Mouse (Mus musculus): ENCODE results near the gene Otulin. TPM values are rescaled to one million over a fixed set of nuclear protein-coding genes. Genes with fewer than 3 reads are reported as not detected.

The Otulin gene
- polyA plus RNA-seq, 2 experiments, result 14.6 to 24.1 TPM

DNA sequence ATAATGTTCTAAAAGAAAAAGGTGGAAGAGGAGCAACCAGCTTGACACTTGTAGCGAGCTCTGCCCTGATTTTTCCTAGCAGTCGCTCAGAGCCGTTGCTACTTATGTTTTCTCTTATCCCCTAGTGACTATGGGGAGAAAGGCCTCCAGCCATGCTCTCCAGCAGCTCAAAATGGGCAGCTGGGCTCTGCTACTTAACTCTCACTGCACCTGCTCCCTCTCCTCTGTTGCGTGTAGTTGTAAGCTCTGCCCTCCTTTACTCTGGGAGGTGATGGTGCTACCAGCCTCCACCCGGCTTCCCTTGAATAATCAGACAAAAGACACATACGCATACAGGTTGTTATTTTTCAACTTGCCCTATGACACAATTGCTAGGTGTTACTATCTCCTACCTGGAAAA is 62.1 kb downstream of the Otulin start:
- WGBS (ENCODE audit: insufficient replicate concordance), result 84% methylated on average over 6 of the region's 6 CpGs
- no peaks in the 10 kb centered on the region for H3K4me1 ChIP-seq (replicated peaks; ENCODE audit: control insufficient read depth in 2 of 2, insufficient read depth in 2 of 2, low read length in 1 of 2)
- H3K27me3 ChIP-seq (ENCODE audit: control insufficient read depth, insufficient read depth, low read length), result no peaks in the 10 kb centered on the region
- TF ChIP-seq CTCF (IDR thresholded peaks at IDR 0.05; ENCODE audit: low read depth), result no peak
- no peak for TF ChIP-seq EP300 (IDR thresholded peaks at IDR 0.05; ENCODE audit: low read depth)
- H3K9ac ChIP-seq (replicated peaks), result no peak overlapping the region
- no peak for DNase-seq (ENCODE audit: low read depth in 3 of 3, low spot score in 3 of 3)
- no peak for ATAC-seq (ENCODE audit: insufficient read depth)
- H3K36me3 ChIP-seq (replicated peaks; ENCODE audit: control insufficient read depth, insufficient read depth, low read depth), result peaks cover 7% of the 10 kb centered on the region
- no peaks in the 10 kb centered on the region for H3K9me3 ChIP-seq (ENCODE audit: control insufficient read depth, low read length)
- no peak overlapping the region for H3K27ac ChIP-seq
- H3K4me3 ChIP-seq (ENCODE audit: insufficient read depth in 1 of 2, low read depth in 2 of 2, low read length in 2 of 2), result no peak overlapping the region
- H3K4me2 ChIP-seq (ENCODE audit: low read depth), result no peak overlapping the region

DNA sequence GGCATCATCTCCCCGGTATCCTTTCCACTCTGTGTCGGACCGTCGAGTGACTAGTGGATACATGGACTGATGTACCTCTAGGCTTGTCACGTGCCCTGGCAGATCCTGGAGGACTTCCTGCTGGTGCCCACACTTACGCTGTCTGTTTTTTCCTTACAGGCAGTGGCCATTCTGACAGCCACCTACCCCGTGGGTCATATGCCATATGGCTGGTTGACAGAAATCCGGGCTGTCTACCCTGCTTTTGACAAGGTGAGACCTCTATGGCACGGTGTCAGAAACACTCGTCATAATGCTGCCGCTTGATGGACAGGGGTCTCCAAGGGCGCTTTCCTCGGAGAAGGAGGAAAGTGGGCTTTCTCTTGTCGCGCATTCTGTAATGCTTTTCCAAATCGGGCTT is 63.1 kb downstream of the Otulin start:
- Histone ChIP-seq H3K4me2 (ENCODE audit: low read depth) (no peak overlapping the region), H3K9me3 (ENCODE audit: control insufficient read depth, low read length) (no peaks in the 10 kb centered on the region), H3K27me3 (ENCODE audit: control insufficient read depth, insufficient read depth, low read length) (no peaks in the 10 kb centered on the region), H3K9ac (replicated peaks) (no peak overlapping the region), H3K4me1 (replicated peaks; ENCODE audit: control insufficient read depth in 2 of 2, insufficient read depth in 2 of 2, low read length in 1 of 2) (no peaks in the 10 kb centered on the region), H3K4me3 (ENCODE audit: insufficient read depth in 1 of 2, low read depth in 2 of 2, low read length in 2 of 2) (no peak overlapping the region), H3K27ac (no peak overlapping the region), H3K36me3 (replicated peaks; ENCODE audit: control insufficient read depth, insufficient read depth, low read depth) (peaks cover 7% of the 10 kb centered on the region)
- ATAC-seq (ENCODE audit: insufficient read depth) (no peak), DNase-seq (ENCODE audit: low read depth in 3 of 3, low spot score in 3 of 3) (no peak)
- no peak for TF ChIP-seq CTCF (IDR thresholded peaks at IDR 0.05; ENCODE audit: low read depth)
- no peak for TF ChIP-seq EP300 (IDR thresholded peaks at IDR 0.05; ENCODE audit: low read depth)
- WGBS (ENCODE audit: insufficient replicate concordance), result 92% methylated on average over 16 of the region's 16 CpGs

DNA sequence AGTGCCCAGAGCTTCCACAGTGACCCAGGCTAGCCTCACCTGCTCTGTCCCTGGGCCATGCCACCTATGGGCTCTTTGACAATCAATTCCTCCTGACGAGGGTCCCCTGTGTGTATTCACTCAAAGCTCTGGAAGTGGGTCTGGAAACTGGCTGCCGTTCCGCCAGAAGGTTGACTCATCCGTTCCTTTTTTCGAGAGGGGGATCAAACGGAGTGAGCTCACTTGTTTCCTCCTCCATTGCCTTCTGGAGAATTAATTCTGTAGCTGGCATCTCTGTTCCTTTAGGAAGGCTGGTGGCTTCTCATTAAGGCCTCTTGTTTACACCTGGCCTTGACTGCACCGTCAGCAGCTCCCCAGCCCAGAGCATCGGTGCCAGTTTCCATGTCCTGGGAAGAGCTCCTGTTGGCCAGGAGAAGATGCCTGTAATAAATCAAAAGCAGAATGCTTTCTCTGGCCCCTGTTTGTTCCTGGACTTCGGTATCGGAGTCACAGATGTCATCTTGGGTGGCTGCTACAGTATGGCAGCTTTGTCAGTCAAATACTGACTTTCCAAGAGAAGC is 64.8 kb downstream of the Otulin start:
- H3K4me1 ChIP-seq (replicated peaks; ENCODE audit: control insufficient read depth in 2 of 2, insufficient read depth in 2 of 2, low read length in 1 of 2), result no peaks in the 10 kb centered on the region
- no peaks in the 10 kb centered on the region for H3K9me3 ChIP-seq (ENCODE audit: control insufficient read depth, low read length)
- H3K9ac ChIP-seq (replicated peaks), result no peak overlapping the region
- WGBS (ENCODE audit: insufficient replicate concordance), result 87% methylated on average over 10 of the region's 10 CpGs
- TF ChIP-seq EP300 (IDR thresholded peaks at IDR 0.05; ENCODE audit: low read depth) (no peak), CTCF (IDR thresholded peaks at IDR 0.05; ENCODE audit: low read depth) (no peak)
- no peak overlapping the region for H3K4me2 ChIP-seq (ENCODE audit: low read depth)
- H3K27ac ChIP-seq, result no peak overlapping the region
- DNase-seq (ENCODE audit: low read depth in 3 of 3, low spot score in 3 of 3), result no peak
- no peaks in the 10 kb centered on the region for H3K27me3 ChIP-seq (ENCODE audit: control insufficient read depth, insufficient read depth, low read length)
- ATAC-seq (ENCODE audit: insufficient read depth), result no peak
- no peak overlapping the region for H3K4me3 ChIP-seq (ENCODE audit: insufficient read depth in 1 of 2, low read depth in 2 of 2, low read length in 2 of 2)
- peaks cover 7% of the 10 kb centered on the region for H3K36me3 ChIP-seq (replicated peaks; ENCODE audit: control insufficient read depth, insufficient read depth, low read depth)

- H3K27me3 ChIP-seq (ENCODE audit: control insufficient read depth, insufficient read depth, low read length), result no peaks in the 10 kb centered on the region
- TF ChIP-seq EP300 (IDR thresholded peaks at IDR 0.05; ENCODE audit: low read depth) (no peak), CTCF (IDR thresholded peaks at IDR 0.05; ENCODE audit: low read depth) (no peak)
- ATAC-seq (ENCODE audit: insufficient read depth), result no peak
- H3K27ac ChIP-seq, result no peak overlapping the region
- peaks cover 7% of the 10 kb centered on the region for H3K36me3 ChIP-seq (replicated peaks; ENCODE audit: control insufficient read depth, insufficient read depth, low read depth)
- WGBS (ENCODE audit: insufficient replicate concordance), result 88% methylated on average over 14 of the region's 14 CpGs
- no peak overlapping the region for H3K4me2 ChIP-seq (ENCODE audit: low read depth)
- H3K9ac ChIP-seq (replicated peaks), result no peak overlapping the region
- DNase-seq (ENCODE audit: low read depth in 3 of 3, low spot score in 3 of 3), result no peak
- no peak overlapping the region for H3K4me3 ChIP-seq (ENCODE audit: insufficient read depth in 1 of 2, low read depth in 2 of 2, low read length in 2 of 2)
- H3K9me3 ChIP-seq (ENCODE audit: control insufficient read depth, low read length), result no peaks in the 10 kb centered on the region
- no peaks in the 10 kb centered on the region for H3K4me1 ChIP-seq (replicated peaks; ENCODE audit: control insufficient read depth in 2 of 2, insufficient read depth in 2 of 2, low read length in 1 of 2)
Observed at GRCm38 (mm10) chr15:27564106-27565100, 66.1 kb downstream of the Otulin start.

DNA sequence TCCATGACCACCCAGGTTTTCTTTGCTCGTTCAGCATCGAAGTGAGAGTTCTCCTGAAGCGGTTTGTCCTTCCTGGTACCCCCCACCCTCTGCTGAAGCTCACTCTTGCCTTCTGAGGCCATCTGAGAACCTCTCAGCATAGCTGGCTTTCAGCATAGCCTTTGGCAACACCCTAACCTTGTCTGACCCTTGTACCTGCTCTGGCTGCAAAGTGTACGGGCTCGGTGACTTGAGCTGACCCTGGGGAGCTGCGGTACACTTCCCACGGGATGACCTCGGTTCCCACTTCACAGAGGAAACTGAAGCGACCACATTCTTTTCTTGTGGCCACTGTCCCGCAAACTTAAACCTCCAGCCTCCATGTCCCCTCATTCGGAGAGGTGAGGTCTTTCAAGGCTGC is 70.2 kb downstream of the Otulin start:
- Histone ChIP-seq H3K4me2 (ENCODE audit: low read depth) (no peak overlapping the region), H3K4me3 (ENCODE audit: insufficient read depth in 1 of 2, low read depth in 2 of 2, low read length in 2 of 2) (no peak overlapping the region), H3K4me1 (replicated peaks; ENCODE audit: control insufficient read depth in 2 of 2, insufficient read depth in 2 of 2, low read length in 1 of 2) (no peaks in the 10 kb centered on the region), H3K9ac (replicated peaks) (no peak overlapping the region), H3K9me3 (ENCODE audit: control insufficient read depth, low read length) (no peaks in the 10 kb centered on the region), H3K27ac (no peak overlapping the region), H3K27me3 (ENCODE audit: control insufficient read depth, insufficient read depth, low read length) (no peaks in the 10 kb centered on the region), H3K36me3 (replicated peaks; ENCODE audit: control insufficient read depth, insufficient read depth, low read depth) (peaks cover 9% of the 10 kb centered on the region)
- 70% methylated on average over 11 of the region's 11 CpGs for WGBS (ENCODE audit: insufficient replicate concordance)
- DNase-seq (ENCODE audit: low read depth in 3 of 3, low spot score in 3 of 3) (no peak), ATAC-seq (ENCODE audit: insufficient read depth) (no peak)
- TF ChIP-seq CTCF (IDR thresholded peaks at IDR 0.05; ENCODE audit: low read depth), result no peak

Data from liver, embryonic 14.5 days (tissue).